Mouse (Mus musculus) retina, embryonic 14.5 days (tissue): ENCODE measurements at regions not wholly inside any gene's neighbourhood (a gene's known extent, or its start where the extent isn't known, plus 50 kb on each side); places are given as distances from the start of the nearest gene placed in this dataset.

Experiments used
- DNase-seq: peaks from one replicate; pipeline ENCODE4 v3.0.0-alpha.2; 2015; ENCODE audit warnings: low spot score

DNA sequence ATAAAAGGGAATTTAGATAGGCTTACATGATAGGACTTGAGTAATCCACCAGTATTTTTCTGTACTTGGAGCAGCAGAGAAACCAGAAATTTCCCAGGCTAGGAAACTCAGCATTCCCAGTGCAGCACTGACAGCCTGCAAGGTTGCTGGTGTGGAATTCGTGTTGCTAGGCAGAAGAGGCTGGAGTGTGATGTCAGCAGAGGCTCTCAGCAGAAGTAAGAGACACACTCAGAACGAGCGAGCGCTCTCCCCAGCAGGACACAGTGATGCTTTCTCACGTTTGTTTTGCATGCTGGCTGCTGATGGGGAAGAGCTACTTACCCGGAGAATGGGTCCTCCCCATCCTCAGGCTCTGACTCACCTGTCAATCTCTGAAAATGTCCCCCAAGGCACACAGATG is 104.7 kb downstream of the Dusp6 start:
- no peak for DNase-seq

DNA sequence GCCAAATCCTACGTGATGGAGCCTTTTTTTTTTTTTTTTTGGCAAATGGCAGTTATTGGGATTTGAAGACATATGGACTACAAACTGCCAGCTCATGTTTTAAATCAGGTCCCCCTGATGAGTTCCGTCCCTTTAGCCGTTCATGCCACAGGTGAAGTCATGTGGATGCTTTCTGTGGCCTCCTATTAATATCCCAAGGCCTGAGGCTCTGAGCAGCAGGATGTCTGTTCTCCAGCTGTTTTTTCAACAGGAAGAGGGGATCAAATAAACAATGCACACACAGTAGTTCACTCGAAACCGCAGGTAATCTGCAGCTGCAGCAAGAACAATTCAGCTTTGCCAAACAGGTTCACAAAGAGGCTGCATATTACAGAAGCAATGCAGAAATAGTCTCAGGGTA is 112.1 kb downstream of the Dusp6 start:
- DNase-seq: no peak

DNA sequence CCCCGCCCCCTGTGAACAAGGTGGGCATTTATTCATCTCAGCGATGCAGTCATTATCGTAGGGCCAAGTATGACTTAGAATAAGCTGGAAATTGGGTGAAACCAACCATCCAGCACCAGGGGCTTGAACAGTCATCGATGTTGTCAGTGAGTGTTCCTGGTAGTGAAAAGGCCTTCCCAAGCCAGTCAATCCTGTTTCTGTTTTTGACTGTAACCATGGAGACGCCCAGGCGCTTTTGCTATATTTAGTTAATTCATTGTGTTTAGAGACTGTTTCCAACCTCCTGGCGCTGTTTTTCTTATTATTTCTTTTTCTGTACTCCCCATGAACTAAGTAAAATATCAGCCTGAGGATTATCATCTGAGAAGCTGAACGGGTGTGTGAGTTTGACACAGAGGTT is 113.4 kb downstream of the Dusp6 start:
- DNase-seq: no peak

DNA sequence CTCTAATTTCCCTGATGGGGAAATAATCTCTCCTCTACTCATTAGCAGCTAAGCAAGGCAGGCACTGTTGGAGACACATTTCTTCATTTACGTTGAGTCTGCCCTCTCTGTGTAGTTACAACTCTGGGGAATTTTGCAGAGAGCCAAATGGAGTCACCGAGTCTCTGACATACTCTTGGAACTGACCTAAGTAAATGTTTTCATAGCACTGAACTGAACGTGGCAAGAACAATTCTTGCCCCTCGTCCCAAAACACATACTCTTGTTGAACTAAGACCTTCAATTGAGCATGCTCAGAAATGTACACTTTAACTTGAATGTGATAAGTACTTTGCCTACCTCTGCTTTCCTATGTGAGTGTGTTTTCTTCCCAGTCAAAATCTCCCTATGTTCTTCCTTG is 114.5 kb downstream of the Dusp6 start:
- no peak for DNase-seq

DNA sequence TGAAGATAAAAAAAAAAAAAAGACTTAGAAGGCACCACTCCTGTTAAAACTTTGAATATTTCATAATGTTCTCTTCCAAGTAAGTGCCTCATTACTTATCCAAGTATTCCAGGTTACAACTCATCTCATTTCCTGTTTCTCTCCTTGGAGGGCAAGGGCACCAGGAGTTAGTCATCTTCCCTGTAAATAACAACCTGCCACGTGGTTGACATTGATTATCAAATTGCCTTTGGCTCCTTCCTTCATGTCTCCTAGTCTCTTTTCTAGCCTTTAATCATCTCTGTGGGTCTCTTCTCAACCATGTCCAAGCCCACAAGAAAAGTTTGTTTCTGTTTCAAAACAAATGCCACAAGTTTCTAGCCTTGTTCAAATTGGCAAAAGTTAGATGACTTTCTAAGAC is 116.1 kb downstream of the Dusp6 start:
- no peak for DNase-seq

DNA sequence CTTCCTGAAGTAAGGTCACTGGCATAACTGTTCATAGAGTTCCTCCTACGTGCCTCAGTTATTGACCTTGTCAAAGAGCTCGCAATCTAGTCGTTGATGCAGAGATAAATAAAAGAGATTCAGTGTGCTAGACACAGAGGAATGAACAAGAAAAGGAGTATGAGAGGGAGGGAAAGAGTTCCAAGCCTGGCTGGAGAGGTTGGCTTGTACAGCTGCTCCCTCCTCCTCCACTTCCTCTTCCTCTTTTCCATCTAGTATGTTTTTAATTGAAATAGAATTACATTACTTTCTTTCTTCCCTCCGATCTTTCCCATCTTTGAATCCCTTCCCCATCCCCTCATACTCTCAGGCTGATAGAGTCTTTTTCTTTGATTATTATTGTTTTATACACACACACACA is 117.1 kb downstream of the Dusp6 start:
- DNase-seq: no peak

DNA sequence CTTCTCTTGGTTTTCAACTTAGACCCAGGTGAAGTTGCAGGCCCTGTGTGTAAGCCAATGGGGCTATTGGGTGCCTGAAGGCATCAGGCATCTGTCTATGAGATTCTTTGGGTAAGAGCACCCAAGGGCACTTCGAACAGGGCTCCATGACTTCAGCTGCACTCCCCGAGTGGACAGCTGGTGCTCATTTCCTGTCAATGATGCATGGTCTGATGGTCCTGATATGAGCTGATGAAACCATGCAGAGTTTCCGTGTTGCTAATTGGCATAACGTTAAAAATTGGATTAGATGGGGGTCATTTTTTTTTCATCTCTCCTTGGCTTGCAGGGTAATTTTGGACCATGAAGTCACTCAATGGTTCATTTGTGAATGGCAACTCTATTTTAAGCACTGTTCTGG is 120.0 kb downstream of the Dusp6 start:
- DNase-seq: peak; percentile 20

DNA sequence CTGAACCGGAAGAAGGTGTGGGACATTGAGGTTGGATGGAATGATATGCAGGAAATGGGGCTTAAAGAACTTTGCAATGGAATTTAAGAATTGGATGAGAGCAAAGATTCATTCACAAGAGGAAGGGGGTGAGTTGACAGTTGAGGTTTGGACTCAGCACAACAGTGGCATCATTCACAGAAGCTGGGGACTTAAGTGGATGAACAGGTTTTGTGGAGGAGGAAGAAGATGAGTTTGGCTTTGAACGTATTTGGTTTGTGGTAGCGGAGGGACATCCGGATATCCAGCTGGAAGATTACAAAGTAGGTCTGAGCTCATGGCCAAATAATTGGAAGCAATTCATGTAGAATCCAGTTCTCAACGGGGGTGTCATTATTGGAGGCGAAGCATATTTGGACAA is 121.3 kb downstream of the Dusp6 start:
- DNase-seq: no peak

DNA sequence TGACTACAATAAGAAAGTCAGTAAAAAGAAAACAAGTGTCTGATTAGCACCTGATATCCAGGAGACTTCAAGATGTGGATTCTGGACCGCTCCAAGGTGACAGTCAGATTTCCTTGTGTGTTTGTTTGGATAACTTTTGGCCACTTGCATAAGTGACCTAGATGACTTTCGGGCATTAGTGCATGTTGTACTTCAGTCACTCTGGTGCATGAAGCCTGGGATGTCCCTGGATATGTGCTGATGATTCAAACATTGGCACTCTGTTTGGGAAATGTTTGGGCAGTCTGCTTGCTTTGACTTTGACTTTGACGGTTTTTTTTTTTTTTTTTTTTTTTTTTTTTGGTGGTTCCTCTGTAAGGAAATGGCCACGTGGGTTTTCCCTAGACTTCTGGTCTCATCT is 121.8 kb downstream of the Dusp6 start:
- no peak for DNase-seq

DNA sequence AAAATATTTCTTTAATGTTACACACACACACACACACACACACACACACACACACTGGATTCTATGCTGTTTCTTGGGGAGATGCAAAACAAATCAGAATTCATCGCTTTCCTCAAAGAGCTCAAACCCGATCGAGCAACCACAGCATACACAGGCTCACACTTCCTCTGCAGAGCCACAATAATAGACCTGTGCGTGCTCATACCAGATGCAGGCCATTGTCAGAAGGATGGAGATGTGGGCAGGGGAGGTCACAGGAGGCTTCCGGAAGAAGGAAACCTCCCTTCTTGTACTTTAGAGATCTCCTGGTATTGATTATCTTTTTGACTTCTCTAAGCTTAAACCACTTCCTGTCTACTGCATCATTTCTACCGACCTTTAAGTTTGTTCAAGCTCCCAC is 122.8 kb downstream of the Dusp6 start:
- no peak for DNase-seq

DNA sequence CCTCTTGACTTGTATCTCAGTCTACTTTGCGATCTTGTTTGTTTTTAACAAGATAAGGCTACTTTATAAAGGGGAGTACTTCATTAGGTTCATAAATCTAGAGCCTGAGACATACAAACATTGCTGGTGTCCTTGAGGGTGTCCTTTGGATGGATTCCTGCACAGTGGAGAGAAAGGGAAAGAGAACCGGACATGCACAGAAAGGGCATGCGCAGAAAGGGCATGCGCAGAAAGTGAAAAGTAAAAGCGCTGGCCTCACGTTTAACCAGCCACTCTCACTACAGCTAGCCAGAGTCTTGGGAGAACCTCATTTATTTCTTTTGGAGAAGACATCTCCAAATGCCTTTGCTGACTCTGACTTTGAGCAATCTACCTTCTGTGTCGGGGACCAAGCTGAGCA is 125.5 kb downstream of the Dusp6 start:
- no peak for DNase-seq

DNA sequence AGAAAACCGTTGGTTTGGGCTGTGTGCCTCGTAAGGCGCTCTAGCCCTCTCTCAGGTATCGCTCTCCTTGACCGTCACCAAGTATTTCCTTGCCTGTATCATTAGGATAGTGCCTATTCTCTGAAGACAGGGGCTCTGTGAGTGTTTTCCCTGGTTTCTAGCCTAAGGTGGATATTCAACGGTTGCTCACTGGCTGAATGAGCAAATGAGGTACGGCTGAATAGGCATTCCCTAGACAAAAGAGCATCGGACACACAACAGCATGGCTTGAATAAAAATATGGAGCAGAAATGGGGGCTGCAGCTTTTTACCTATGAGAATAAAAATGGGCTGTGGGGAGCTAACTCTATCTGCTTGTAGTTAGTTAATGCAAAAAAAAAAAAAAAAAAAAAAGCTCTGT is 126.0 kb downstream of the Dusp6 start:
- peak; percentile 60 for DNase-seq

DNA sequence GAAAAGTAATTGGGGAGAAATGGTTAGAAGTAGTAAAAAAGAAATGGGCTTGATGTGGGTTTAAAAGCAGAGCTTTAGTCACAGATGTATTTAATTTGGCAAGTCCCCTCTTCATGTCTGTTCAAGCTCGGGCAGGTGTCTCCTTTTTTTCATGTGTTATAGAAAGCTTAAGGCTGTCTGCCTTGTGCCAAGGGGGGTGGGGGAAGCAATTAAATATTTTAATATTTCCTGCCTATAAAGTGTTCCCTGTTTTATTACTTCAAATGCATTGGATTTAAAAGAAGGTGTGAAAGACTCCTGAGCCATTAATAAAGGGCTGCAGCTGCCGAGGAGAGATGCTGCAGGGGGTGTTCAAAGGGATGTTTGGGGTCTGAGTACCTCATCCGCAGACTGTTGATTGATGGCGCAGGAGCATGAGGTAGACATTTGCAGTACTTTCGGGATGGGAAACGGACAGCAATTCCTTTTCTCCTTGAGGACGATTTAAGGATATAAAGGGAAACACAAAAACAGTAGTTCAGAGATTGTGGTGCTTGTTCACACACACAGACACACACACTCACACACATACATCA is 127.7 kb downstream of the Dusp6 start:
- DNase-seq: no peak

DNA sequence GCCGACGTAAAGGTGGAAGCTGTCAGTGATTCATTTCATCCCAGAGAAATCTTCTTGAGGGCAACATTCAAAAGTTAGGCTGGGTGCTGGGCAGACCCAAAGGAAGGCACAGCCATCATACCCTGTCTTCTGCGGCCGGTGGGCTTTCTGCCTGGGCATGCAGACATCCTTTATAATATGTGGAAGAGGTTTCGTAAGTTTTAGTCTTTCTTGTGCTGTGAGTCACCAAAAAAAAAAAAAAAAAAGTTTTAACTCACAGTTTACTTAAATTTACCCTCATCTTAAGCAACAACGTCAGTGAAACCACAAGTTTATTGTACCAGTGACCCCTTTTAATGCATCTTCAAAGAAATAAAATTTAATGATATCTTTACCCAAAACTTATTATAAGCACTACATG is 128.7 kb downstream of the Dusp6 start:
- DNase-seq: no peak

DNA sequence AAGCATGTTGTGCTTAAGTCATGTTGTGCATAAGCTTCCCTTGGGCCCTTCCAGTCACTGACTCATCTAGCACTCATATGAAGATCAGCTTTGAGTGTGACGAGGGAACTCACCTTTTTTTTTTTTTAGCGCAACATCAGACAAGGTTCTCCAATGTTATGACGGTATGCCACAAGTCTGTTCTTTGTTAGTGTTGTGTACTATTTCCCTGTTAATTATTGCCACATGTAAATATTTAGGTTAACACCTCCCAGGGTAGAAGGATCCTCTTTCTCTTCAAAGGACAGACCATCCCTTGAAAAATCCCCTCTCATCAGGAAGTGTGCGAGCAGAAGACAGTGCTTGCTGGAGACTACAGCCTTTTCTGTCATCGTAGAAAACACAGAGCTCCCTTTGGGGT is 129.9 kb downstream of the Dusp6 start:
- no peak for DNase-seq

DNA sequence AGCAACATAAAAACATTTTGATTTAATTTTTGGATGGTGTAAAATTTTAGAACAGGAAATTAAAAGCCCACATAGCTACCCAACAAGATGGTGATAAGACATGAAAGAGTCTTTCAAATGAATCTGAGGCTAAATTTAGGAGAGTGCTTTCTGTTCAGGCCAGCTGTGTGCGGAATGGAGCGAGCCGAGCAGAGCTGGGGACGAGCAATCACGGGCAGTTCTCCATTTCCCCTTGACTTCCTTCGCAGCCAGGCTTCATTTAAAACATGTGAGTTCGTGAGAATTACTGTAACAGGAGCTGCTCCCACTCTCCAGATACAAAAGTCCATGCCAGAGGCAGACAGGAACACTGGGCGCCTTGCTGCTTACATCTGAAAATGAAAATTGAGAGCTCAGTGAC is 130.5 kb downstream of the Dusp6 start:
- DNase-seq: no peak

DNA sequence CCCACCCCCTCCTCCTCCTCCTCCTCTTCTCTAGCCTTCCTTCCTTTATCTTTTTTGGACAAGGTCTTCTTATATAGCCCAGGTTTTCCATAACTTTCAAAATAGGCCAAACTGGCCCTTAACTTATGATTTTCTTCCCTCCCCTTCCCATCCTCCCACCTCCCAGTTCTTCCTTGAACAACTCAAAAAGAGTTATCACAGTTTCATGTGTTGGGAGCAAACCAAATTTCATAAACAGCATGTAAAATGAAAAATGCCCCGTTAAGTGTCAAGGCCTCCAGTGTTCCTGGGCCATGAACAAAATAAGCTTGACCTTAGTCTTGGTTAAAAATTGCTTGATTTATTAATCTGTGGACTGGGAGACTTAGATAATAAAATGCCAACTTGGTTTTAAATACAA is 132.4 kb downstream of the Dusp6 start:
- no peak for DNase-seq

DNA sequence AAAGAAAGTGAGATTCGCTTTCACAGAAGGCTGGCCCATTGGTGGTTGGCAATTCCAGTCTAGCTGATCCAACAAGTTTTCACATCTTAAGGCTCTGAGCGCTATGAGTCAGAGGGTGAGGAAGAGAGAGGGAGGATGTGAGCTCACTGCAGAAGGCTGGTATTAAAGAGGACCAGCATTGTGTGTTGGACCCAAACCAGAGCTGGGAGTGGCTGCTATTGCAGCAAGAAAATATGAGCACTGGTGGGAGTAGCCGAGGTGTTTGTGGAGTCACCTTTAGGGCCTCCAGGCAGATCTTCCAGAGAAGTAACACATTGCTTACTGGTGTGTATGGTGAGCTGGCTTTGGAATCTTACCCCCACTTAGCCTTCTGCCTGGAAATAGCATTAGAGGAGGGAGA is 133.6 kb downstream of the Dusp6 start:
- no peak for DNase-seq

DNA sequence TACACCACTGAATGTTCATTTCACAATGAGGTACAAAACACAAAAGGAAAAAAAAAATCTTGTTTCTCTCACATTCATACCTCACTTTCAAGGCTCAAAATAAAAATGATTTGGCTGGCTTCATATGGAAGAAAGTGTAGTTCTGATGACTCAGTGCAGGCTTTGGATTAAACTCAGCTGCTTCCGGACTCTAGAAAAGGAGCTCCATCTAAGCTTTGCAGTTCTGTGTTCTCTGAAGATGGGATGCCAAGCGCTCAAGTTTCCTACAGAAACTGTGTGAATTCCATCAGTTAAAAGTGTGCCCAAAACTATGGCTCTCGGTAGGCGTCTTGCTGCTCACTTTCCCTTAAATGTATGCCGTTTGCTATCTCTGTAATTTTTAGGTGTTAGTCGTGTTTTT is 137.0 kb downstream of the Dusp6 start:
- DNase-seq: no peak

DNA sequence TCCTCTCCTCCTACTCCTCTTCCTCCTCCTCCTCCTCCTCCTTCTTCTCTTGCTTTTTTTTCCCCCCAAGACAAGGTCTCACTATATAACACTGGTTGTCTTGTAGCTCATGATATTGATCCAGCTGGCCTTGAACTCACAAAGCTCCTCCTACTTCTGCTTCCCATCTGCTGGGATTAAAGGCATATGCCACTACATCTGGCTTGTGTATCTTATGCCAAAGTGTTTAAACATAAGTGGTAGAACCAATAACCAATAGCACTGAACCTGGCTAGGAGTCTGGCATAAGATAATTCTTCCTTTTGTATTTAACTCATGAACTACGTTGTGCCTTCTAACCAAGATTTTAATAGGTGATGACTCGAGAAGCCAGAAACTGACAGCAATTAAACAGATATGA is 143.7 kb downstream of the Dusp6 start:
- no peak for DNase-seq

DNA sequence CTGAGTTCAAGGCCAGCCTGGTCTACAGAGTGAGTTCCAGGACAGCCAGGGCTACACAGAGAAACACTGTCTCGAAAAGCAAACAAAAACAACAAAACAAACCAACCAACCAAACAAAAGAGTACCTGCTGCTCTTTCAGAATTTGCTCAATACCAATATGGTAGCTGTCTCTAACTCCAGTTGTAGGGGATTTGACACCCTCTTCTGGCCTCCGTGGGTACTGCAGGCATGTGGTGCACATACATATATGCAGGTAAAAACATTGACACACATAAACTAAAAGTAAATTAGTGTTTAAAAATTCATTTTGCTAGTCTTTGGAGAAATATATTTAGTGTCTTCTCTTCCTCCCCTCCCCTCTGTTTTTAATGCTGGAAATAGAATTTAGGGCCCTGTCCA is 145.8 kb downstream of the Dusp6 start:
- DNase-seq: no peak

DNA sequence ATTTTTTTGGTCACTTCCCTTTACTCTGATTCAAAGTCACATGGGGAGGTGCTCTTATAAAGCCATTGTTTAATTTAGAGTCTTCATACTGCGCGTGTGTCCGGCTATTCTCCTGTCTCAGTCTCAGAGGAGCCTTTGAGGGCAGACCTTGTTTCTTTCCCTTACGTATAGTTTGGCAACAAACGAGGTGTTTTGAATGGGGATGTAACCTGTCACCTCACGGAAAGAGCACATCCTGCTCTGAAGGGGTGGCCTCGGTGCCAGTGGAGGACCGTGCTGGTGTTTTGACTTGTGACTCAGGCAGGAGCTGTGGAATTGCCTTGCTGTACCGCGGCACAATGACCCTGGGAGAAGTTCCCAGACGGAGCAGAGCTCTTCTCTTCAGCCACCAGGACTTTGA is 146.7 kb downstream of the Dusp6 start:
- no peak for DNase-seq

DNA sequence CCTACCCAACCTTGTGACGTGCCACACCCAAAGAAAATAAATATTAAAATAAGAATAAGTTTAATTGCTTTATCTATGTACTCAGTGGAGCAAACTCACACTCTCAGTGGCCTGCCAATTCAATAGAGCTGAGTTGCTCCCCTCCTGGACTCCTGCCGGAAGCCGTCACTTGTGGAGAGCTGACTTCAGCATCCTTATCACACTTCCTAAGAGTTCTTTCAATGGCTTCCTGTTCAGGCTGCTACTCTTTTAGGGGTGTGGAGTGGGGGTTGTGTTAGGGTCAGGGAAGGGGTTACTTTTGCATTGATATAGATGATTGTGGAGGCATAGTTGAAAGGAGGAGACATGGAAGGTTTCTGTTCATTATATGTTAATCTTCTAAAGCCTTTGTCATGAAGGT is 147.7 kb downstream of the Dusp6 start:
- no peak for DNase-seq

DNA sequence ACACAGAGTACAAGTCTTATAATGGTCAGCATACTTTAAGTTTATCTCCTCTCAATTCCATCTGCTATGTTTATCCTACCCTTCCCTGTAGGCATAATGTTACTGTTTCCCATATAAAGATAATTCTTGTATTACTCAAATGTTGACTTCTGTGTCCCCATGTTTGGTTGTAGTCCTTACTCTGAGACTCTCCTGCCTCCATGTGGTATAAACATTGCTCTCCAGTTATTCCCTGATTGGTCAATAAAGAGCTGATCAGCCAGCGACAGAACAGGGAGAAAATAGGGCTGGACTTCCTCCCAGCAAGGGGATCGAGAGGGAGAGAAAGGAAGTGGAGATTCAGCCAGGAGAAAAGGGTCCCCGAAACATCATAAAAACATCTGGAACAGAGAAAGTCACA is 150.4 kb downstream of the Dusp6 start:
- DNase-seq: no peak

DNA sequence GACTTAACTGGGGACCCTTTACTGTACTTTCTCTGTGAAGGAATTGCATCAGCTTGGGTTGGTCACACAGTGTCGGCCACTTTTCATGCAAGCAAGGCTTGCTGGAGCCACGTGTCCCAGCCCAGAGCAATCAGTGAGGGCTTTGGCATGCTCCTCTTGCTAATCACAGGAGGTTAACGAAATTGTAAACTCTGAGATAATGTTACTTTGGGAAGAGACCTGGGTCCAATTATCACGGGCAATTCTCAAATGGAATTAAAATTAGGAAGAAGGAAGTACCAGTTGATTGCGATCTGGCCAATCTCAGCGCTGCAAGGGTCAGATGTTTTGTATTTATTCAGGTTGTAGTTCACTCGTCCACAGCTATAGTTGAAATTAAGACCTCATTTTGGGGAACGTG is 153.2 kb downstream of the Dusp6 start:
- DNase-seq: no peak
